Mouse (Mus musculus) ES-E14 (cell line): ENCODE data around the gene Zfp865.

ENCODE experiments used
- CHD2 ChIP-seq: IDR thresholded peaks from 2 replicates; pipeline ENCODE4 v1.6.1; 2014; ENCODE audit warnings: mild to moderate bottlenecking, low read depth, low read length, inconsistent platforms
- HCFC1 ChIP-seq: IDR thresholded peaks from 2 replicates; pipeline ENCODE4 v1.6.1; 2012; ENCODE audit warnings: low read length, inconsistent platforms, borderline replicate concordance; ENCODE audit not compliant: insufficient read depth
- MAFK ChIP-seq: IDR thresholded peaks from 2 replicates; pipeline ENCODE4 v1.6.1; 2014; ENCODE audit warnings: mild to moderate bottlenecking, low read depth, low read length, inconsistent platforms; ENCODE audit not compliant: insufficient read depth
- ZNF384 ChIP-seq: IDR thresholded peaks from 2 replicates; pipeline ENCODE4 v1.6.1; 2012; ENCODE audit warnings: low read depth, low read length, inconsistent platforms

DNA sequence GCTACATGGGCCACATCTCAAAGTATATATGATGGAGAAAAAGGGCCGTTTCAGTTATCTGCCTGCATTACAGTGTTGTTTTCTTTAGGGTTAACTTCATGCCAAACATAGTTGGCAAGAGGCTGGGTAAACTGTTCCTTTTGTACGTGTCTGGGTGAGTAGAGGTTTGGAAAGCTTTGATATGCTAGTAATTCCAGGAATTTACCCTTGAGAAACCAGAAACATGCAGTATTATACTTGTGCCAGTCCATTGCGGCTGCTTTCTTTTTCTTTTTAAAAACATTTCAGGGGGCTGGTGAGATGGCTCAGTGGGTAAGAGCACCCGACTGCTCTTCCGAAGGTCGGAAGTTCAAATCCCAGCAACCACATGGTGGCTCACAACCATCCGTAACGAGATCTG, 23.2 kb upstream of the Zfp865 start:
- TF ChIP-seq HCFC1 (no peak), ZNF384 (no peak), MAFK (no peak), CHD2 (no peak)
